Mouse (Mus musculus): ENCODE results near the gene Rab7. TPM values are rescaled to one million over a fixed set of nuclear protein-coding genes. Genes with fewer than 3 reads are reported as not detected.

Rab7 gene
- 263 and 280 TPM in 2 replicates for polyA plus RNA-seq (2012; rRNA removed)

GRCm38 (mm10) chr6:88044577-88045405 is at the start of gene Rab7:
Gene Rab7 (minus strand): TSS chr6:88045270.

GRCm38 (mm10) chr6:88084278-88085151 is 39.4 kb upstream of the Rab7 start, which contains the start of gene Rpn1:
Gene Rpn1 (plus strand): TSS chr6:88084482.

GRCm38 (mm10) chr6:87981547-87982256 is 63.4 kb downstream of the Rab7 start, which contains the start of gene H1fx:
Gene H1fx (minus strand): TSS chr6:87981637.

Other genes with a start within 250 kb of the Rab7 start
- gene Rab43, start 233.1 kb downstream of the Rab7 start, polyA plus RNA-seq (2012; rRNA removed) = 7.1 and 12.3 TPM in 2 replicates
- gene Gm45140, start 209.5 kb downstream of the Rab7 start, polyA plus RNA-seq (2012; rRNA removed) = 7.1 and 10.8 TPM in 2 replicates
- gene Isy1, start 206.5 kb downstream of the Rab7 start, polyA plus RNA-seq (2012; rRNA removed) = 48.4 and 49.3 TPM in 2 replicates
- gene Cnbp, start 194.2 kb downstream of the Rab7 start, polyA plus RNA-seq (2012; rRNA removed) = 291 and 297 TPM in 2 replicates
- 114 and 129 TPM in 2 replicates for gene Copg1, start 157.5 kb downstream of the Rab7 start, polyA plus RNA-seq (2012; rRNA removed)
- gene Hmces, start 131.3 kb downstream of the Rab7 start, polyA plus RNA-seq (2012; rRNA removed) = 36.9 and 38.3 TPM in 2 replicates
- gene H1fx, start 63.6 kb downstream of the Rab7 start, polyA plus RNA-seq (2012; rRNA removed) = 137 and 152 TPM in 2 replicates
- 200 and 223 TPM in 2 replicates for gene Rpn1, start 39.2 kb upstream of the Rab7 start, polyA plus RNA-seq (2012; rRNA removed)
- 9.9 and 19.5 TPM in 2 replicates for gene Gata2, start 148.6 kb upstream of the Rab7 start, polyA plus RNA-seq (2012; rRNA removed)
- gene Dnajb8, start 177.0 kb upstream of the Rab7 start, polyA plus RNA-seq (2012; rRNA removed) = not detected in 2 replicates

All from central nervous system, embryonic 14 days (tissue).